Mouse (Mus musculus) kidney, postnatal 4 days (tissue): Measurements from ENCODE around the gene Slc25a48.
A peak's percentile ranks its signal among the peaks of the same experiment; 100 is the strongest.

ENCODE experiments used
- DNase-seq, 2 experiments: peaks; one replicate each; pipeline ENCODE4 v3.0.0; 2021; ENCODE audit warnings: mixed read lengths in 2 of 2

The Slc25a48 gene

DNA sequence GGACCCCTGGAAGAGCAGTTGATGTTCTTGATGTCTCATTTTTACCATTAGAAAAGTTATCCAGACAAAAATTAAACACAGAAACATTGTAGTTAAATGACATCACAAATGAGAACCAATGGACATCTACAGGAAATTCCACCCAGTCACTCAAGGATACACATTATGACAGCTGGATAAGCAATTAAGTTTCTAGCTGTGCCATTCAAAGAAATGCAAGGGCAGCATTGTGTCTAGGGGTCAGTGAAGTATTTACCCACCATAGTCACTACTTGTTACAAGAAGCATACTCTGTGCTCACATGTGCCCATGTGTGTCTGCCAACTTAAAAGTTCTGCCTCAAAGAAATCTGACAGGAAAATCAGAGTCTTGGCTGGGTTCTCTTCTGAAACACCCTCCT is 75.4 kb downstream of the Slc25a48 start:
- DNase-seq: no peak

DNA sequence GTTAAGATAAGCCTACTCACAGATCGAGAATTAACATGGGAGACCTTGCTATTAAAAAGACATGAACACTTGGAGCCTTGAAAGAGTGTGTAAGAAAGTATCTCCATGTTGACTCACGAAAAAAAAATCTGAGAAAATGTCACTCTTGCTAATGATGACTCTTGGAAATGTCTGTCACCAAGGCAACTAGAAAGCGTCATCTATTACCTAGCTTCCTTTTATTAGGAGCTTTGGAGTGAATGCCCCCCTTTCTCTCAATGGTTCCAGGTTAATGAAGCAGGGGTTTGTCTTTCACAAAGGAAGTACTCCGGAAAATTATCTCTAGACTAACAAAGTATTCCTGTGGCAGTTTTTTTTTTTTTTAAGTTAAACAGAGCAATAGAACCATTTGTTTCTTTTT is 78.2 kb downstream of the Slc25a48 start:
- DNase-seq: no peak

DNA sequence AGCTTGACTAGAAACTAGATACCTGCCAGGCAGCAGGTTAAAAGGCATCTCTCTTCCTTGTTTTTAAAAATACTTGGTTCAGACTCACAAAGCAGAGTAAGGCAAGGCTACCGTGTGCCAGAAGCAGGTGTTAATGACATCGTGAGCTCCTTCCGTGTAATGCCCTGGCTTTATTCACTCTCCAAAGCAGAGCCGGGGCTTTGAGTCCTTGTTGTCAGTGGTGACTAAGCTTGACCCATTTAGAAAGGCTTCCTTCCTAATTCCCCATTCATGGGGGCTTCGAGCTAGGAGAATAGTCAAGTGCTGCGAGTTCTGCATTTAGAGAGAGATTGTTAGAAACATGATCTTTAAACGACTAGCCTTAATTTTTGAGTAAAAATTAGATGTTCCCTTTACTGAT is 78.7 kb downstream of the Slc25a48 start:
- no peak for DNase-seq

GRCm38 (mm10) chr13:56522081-56522820 is 84.1 kb downstream of the Slc25a48 start, which contains the start of gene Fbxl21:
Fbxl21 (plus strand) TSS chr13:56522472.
- DNase-seq: peak; percentile 98

GRCm38 (mm10) chr13:56522821-56523167 is 84.6 kb downstream of the Slc25a48 start:
- no peak for DNase-seq
